Mouse (Mus musculus): ENCODE results near the gene Gm10413.
"Not testable (repeated sequence)": the region's sequence is repeated elsewhere in the genome, so short reads cannot be mapped to it uniquely, and the experiment has no call there.

Gene Gm10413

DNA sequence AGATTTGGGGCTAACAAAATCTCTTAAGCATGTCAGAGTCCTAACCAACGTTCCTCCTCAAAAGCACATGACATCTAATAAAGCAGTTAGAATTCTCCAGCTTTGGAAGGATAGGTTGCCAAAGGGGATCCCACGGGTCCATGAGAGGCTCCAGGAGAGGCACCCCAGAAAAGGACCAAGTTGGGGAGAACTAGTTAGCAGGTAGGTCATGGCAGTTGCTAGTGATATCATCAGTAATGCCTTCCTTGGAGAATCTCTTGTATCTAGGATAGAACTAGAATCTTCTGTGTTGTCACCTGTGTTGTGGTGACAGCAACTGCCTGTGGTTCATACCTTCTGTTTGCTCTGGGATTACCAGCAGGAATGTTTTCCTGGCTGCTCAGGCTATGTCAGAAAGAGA lies at the start of gene Gm10413:
Gene Gm10413, plus strand, starts transcription at position 301 of the 400 bp plus-strand sequence.
- DNase-seq (ENCODE audit: low spot score), result not testable (repeated sequence)

DNA sequence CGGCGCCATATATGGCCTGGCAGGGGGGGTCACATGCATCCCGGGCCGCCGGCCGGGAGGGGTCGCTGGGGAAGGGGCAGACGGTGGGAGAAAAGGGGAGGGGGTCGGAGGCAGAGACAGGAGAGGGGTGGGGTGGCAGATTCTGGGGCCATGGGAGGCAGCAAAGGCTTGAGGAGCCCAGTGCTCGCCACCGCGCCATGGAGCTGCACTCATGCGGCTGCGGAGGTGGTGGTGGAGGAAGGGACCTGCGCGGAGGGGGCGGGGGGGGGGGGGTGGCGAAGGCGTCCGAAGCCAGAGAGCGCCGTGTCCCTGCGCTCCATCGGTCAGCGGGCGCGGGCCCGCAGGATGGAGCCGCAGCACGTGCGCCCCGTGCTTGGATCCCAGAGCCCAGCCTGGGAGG lies 17.4 kb downstream of the Gm10413 start, which contains the start of gene Gm10409:
Gene Gm10409, plus strand, starts transcription at position 301 of the 400 bp plus-strand sequence.
- DNase-seq (ENCODE audit: low spot score), result not testable (repeated sequence)

DNA sequence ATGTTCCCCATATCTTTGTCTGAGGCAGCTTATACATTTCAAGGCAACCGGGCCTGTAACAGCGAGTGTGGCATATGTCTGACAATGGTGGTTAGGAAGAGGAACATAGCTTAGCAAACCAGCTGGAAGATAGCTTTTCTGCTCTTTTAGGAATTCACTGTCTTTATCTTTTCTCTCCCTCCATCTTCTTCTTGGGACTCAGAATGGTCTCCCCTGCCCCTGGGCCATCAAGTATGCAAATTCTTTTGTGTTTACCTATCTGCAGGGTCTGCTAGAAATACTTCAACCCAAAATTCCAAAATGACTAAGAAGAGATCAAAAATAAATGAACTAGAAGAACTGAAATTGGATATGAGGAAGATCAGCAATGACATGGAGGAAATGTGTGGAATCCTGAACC lies 32.9 kb downstream of the Gm10413 start, which contains the start of gene Gm3005:
Gene Gm3005, plus strand, starts transcription at position 301 of the 400 bp plus-strand sequence.
- not testable (repeated sequence) for DNase-seq (ENCODE audit: low spot score)

DNA sequence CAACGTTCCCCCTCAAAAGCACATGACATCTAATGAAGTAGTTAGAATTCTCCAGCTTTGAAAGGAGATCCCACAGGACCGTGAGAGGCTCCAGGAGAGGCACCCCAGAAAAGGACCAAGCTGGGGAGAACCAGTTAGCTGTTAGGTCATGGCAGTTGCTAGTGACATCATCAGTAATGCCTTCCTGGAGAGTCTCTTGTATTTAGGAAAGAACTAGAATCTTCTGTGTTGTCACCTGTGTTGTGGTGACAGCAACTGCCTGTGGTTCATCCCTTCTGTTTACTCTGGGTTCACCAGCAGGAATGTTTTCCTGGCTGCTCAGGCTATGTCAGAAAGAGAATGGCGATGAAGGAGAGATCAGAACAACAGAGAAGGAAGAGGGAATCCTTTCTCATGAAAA lies 54.2 kb downstream of the Gm10413 start, which contains the start of gene Gm10408:
Gene Gm10408, plus strand, starts transcription at position 301 of the 400 bp plus-strand sequence.
- not testable (repeated sequence) for DNase-seq (ENCODE audit: low spot score)

Measured in layer of hippocampus, adult 9-10 months (tissue).